ENCODE assay signal across 17 mouse cellular contexts in genomic region chr13:77957611-77958010, GRCm38 (mm10).
"Had no signal": no experiment of that assay in that cellular context is flagged by ENCODE, and none has a peak within 500 bp of the region (broad histone marks: within the 10 kb centered on the region; RNA-seq: fewer than 3 reads in every experiment).

No protein-coding gene starts in this region.

- H3K4me1 ChIP-seq: limb, embryonic 13.5 days; neural tube, embryonic 13.5 days had no signal

- H3K9ac ChIP-seq: limb, embryonic 13.5 days; liver, embryonic 14.5 days; midbrain, embryonic 12.5 days; neural tube, embryonic 13.5 days had no signal

- H3K27ac ChIP-seq: kidney, postnatal 0 days; limb, embryonic 13.5 days; liver, embryonic 14.5 days; midbrain, embryonic 12.5 days; neural tube, embryonic 13.5 days; stomach, postnatal 0 days had no signal

- H3K27me3 ChIP-seq: limb, embryonic 13.5 days; midbrain, embryonic 12.5 days; neural tube, embryonic 13.5 days had no signal

- H3K4me2 ChIP-seq: limb, embryonic 13.5 days; midbrain, embryonic 12.5 days; neural tube, embryonic 13.5 days had no signal

- ATAC-seq: intestine, postnatal 0 days had no signal

- H3K4me3 ChIP-seq: limb, embryonic 13.5 days; midbrain, embryonic 12.5 days; neural tube, embryonic 13.5 days had no signal

- DNase-seq: kidney, adult 8-10 months; kidney, postnatal 36 days; layer of hippocampus, adult 9-11 months; layer of hippocampus, postnatal 36 days; left cerebral cortex, postnatal 4 days; lung, adult 18-20 months; lung, postnatal 36 days; right cerebral cortex, adult 18-20 months; right cerebral cortex, postnatal 25 days; thymus, postnatal 4 days had no signal

- H3K9me3 ChIP-seq: limb, embryonic 13.5 days; midbrain, embryonic 12.5 days; neural tube, embryonic 13.5 days had no signal

- H3K36me3 ChIP-seq: limb, embryonic 13.5 days; midbrain, embryonic 12.5 days; neural tube, embryonic 13.5 days had no signal
